ENCODE assay signal across 8 mouse cellular contexts in the genomic region with DNA sequence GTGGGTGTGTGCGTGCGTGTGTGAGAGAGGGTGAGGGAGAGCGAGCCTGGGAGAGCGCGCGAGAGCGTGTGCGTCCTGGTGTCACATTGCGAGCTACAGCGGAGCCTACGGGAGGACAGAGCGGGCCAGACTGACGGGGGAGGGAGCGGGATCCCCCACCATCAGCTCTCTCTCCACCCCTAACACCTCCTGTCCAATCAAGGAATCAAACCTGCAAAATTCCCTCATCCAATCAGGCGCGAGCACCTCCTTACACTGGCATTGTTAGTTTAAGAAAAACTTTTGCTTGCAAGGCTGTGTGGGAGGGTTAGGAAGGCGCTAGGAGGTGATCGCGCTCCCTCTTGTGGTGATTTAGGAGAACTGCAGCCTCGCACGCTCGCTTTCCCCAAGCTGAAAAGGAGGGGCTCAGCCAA. TPM values are rescaled to one million over a fixed set of nuclear protein-coding genes. Genes with fewer than 3 reads are reported as not detected.
DNase-seq lines count a peak whose midpoint lies in the region; ATAC-seq lines count a peak whose summit lies in the region.

A gene (minus strand): TSS at position 133 of the 413 bp plus-strand sequence.

- no peaks in the 10 kb centered on the region for H3K9me3 ChIP-seq in forebrain, embryonic 11.5 days (ENCODE audit: control insufficient read depth, low read length)
- H3K9me3 ChIP-seq in heart, embryonic 15.5 days (replicated peaks), result no peaks in the 10 kb centered on the region
- H3K9me3 ChIP-seq in liver, embryonic 13.5 days (replicated peaks), result no peaks in the 10 kb centered on the region
- no peaks in the 10 kb centered on the region for H3K9me3 ChIP-seq in neural tube, embryonic 12.5 days

- peak within 1 kb of the TSS; percentile 79 for H3K9ac ChIP-seq in forebrain, embryonic 11.5 days (ENCODE audit: low read length)
- peak within 1 kb of the TSS; percentile 46 for H3K9ac ChIP-seq in heart, embryonic 15.5 days
- no peak within 1 kb of the TSS for H3K9ac ChIP-seq in liver, embryonic 13.5 days
- H3K9ac ChIP-seq in neural tube, embryonic 12.5 days, result peak within 1 kb of the TSS; percentile 87

- H3K27me3 ChIP-seq in forebrain, embryonic 11.5 days (ENCODE audit: control insufficient read depth, insufficient read depth, low read length), result peaks cover 21% of the 10 kb centered on the region; the same call in 1 of the 2 replicates
- H3K27me3 ChIP-seq in heart, embryonic 15.5 days, result peaks cover 93% of the 10 kb centered on the region
- peaks cover 67% of the 10 kb centered on the region for H3K27me3 ChIP-seq in liver, embryonic 13.5 days
- H3K27me3 ChIP-seq in neural tube, embryonic 12.5 days (replicated peaks), result peaks cover 50% of the 10 kb centered on the region

- H3K4me2 ChIP-seq in forebrain, embryonic 11.5 days (ENCODE audit: low read depth, low read length, severe bottlenecking), result peak within 1 kb of the TSS; percentile 97
- peak within 1 kb of the TSS; percentile 96 for H3K4me2 ChIP-seq in heart, embryonic 15.5 days
- H3K4me2 ChIP-seq in liver, embryonic 13.5 days, result peak within 1 kb of the TSS; percentile 62
- H3K4me2 ChIP-seq in neural tube, embryonic 12.5 days (replicated peaks), result peak within 1 kb of the TSS; percentile 99

- whole genome bisulfite sequencing in forebrain, embryonic 11.5 days, result 1% methylated on average over 22 of the region's 22 CpGs
- under 1% methylated on average over 21 of the region's 22 CpGs for WGBS in heart, embryonic 15.5 days
- WGBS in liver, embryonic 13.5 days (ENCODE audit: insufficient replicate concordance), result under 1% methylated on average over 22 of the region's 22 CpGs
- under 1% methylated on average over 22 of the region's 22 CpGs for WGBS in neural tube, embryonic 12.5 days

- peak; percentile 62 for DNase-seq in CD4-positive, CD25-positive, alpha-beta regulatory T cell, adult 2 months (ENCODE audit: low read depth, low spot score)
- DNase-seq in c-Kit-positive CD71-positive TER-119-negative erythroid progenitor cells, embryonic 14.5 days (ENCODE audit: low read depth), result peak; percentile 44
- DNase-seq in forebrain, embryonic 11.5 days (ENCODE audit: low spot score), result peak; percentile 91
- peak; percentile 73 to 89 for DNase-seq in kidney, postnatal 25 days
- peak; percentile 10 for DNase-seq in liver, embryonic 13.5 days
- peak; percentile 82 for DNase-seq in testis, postnatal 10 days (ENCODE audit: low spot score)

- no peaks in the 10 kb centered on the region for H3K36me3 ChIP-seq in forebrain, embryonic 11.5 days (ENCODE audit: control insufficient read depth, insufficient read depth, low read length)
- H3K36me3 ChIP-seq in heart, embryonic 15.5 days, result no peaks in the 10 kb centered on the region
- H3K36me3 ChIP-seq in liver, embryonic 13.5 days, result no peaks in the 10 kb centered on the region
- H3K36me3 ChIP-seq in neural tube, embryonic 12.5 days, result no peaks in the 10 kb centered on the region

- H3K4me3 ChIP-seq in forebrain, embryonic 11.5 days (ENCODE audit: low read depth, low read length), result peak within 1 kb of the TSS; percentile 66
- H3K4me3 ChIP-seq in heart, embryonic 15.5 days, result peak within 1 kb of the TSS; percentile 58
- H3K4me3 ChIP-seq in liver, embryonic 13.5 days (replicated peaks), result peak within 1 kb of the TSS; percentile 40
- H3K4me3 ChIP-seq in neural tube, embryonic 12.5 days, result peak within 1 kb of the TSS; percentile 70

- peak; percentile 95 for ATAC-seq in forebrain, embryonic 11.5 days (replicated peaks; ENCODE audit: low FRiP score)
- peak; percentile 84 for ATAC-seq in heart, embryonic 15.5 days (replicated peaks; ENCODE audit: insufficient number of reproducible peaks, insufficient read depth, low FRiP score, low read depth)
- ATAC-seq in liver, embryonic 13.5 days (ENCODE audit: low read depth), result peak; percentile 67
- peak; percentile 93 for ATAC-seq in neural tube, embryonic 12.5 days (ENCODE audit: low FRiP score, low read depth)

- H3K27ac ChIP-seq in forebrain, embryonic 11.5 days (ENCODE audit: low read depth, low read length), result no peak within 1 kb of the TSS
- no peak within 1 kb of the TSS for H3K27ac ChIP-seq in heart, embryonic 15.5 days
- no peak within 1 kb of the TSS for H3K27ac ChIP-seq in liver, embryonic 13.5 days
- H3K27ac ChIP-seq in neural tube, embryonic 12.5 days, result no peak within 1 kb of the TSS

- H3K4me1 ChIP-seq in forebrain, embryonic 11.5 days (replicated peaks; ENCODE audit: control insufficient read depth, insufficient read depth, low read length), result peaks cover 11% of the 10 kb centered on the region
- H3K4me1 ChIP-seq in heart, embryonic 15.5 days (replicated peaks), result peaks cover 22% of the 10 kb centered on the region
- 0 out of 2 replicates have a peak, but pooled peaks cover 7% of the 10 kb centered on the region for H3K4me1 ChIP-seq in liver, embryonic 13.5 days (replicated peaks)
- peaks cover 23% of the 10 kb centered on the region for H3K4me1 ChIP-seq in neural tube, embryonic 12.5 days

RNA-seq across cellular contexts. Expression of the gene that starts here (rescaled TPM):
- 19.8 and 19.9 TPM in 2 replicates for polyA plus RNA-seq in forebrain, embryonic 11.5 days (2014; fragmentation: Nextera tagmentation; extraction: Ambion mirVana)
- 1.4 and 1.7 TPM in 2 replicates for polyA plus RNA-seq in heart, embryonic 15.5 days (2015; fragmentation: Nextera tagmentation; extraction: Ambion mirVana)
- 0.20 and 0.31 TPM in 2 replicates for polyA plus RNA-seq in liver, embryonic 13.5 days (2015; fragmentation: Nextera tagmentation; extraction: Ambion mirVana)
- 19.2 and 21.2 TPM in 2 replicates for polyA plus RNA-seq in neural tube, embryonic 12.5 days (2016; fragmentation: Nextera tagmentation; extraction: Ambion mirVana)

Comparison
In these comparisons a context has a peak if more than half of its experiments do, and no peak if none do; other contexts are left out.
1. Peak in DNase-seq, ATAC-seq, H3K4me3 ChIP-seq and H3K4me2 ChIP-seq in liver, embryonic 13.5 days; RNA of the gene not detected or under 1 TPM.
2. DNase-seq: peak in every context shown above with its lines; median percentile 91 in forebrain, embryonic 11.5 days; 82 in testis, postnatal 10 days; 81 in kidney, postnatal 25 days; 62 in CD4-positive, CD25-positive, alpha-beta regulatory T cell, adult 2 months; 44 in c-Kit-positive CD71-positive TER-119-negative erythroid progenitor cells, embryonic 14.5 days; 10 in liver, embryonic 13.5 days.